ENCODE assay signal across 9 mouse cellular contexts in the genomic region with DNA sequence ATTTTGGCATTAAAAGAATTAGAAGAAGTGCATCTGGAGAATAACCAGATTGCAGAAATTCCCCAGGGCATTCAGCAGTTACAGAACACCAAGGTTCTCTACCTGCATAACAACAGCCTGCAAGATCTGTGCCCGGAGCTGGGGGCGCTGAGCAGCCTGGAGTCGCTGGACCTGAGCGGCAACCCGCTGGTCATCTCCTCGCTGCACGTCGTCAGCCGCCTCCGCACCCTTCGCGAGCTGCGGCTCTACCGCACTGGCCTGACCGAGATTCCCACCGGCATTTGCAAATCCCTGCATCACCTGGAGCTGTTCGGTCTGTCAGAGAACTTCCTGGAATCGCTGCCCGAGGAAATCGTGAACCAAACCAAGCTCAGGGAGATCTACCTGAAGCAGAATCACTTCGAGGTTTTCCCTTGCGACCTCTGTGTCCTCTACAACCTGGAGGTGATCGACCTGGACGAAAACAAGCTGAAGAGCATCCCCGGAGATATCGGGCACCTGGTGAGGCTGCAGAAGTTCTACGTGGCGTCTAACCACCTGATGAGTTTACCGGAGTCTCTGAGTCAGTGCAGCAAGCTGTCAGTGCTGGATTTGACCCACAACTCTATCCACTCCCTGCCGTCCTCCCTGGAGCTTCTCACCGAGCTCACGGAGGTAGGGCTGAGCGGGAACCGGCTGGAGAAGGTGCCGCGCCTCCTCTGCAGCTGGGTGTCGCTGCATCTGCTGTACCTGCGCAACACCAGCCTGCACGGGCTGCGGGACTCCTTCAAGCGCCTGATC. TPM values are rescaled to one million over a fixed set of nuclear protein-coding genes. Genes with fewer than 3 reads are reported as not detected.
DNase-seq lines count a peak whose midpoint lies in the region; ATAC-seq and TF ChIP-seq lines count a peak whose summit lies in the region.
"Had no signal": no experiment of that assay in that cellular context is flagged by ENCODE, and none has a peak within 500 bp of the region (broad histone marks: within the 10 kb centered on the region; RNA-seq: fewer than 3 reads in every experiment).

No protein-coding gene starts in this region.

- peak overlapping the region; percentile 35 for H3K4me3 ChIP-seq in left cerebral cortex, adult 2 months
- H3K4me3 ChIP-seq in forebrain, embryonic 12.5 days (replicated peaks), result peak overlapping the region; percentile 39
- peak overlapping the region; percentile 48 for H3K4me3 ChIP-seq in lung, embryonic 16.5 days (ENCODE audit: low read length)

- H3K9ac ChIP-seq in forebrain, embryonic 12.5 days, result peak overlapping the region; percentile 30; the same call in 1 of the 2 replicates
- peak overlapping the region; percentile 37 for H3K9ac ChIP-seq in lung, embryonic 16.5 days (ENCODE audit: low read length)

- ATAC-seq in forebrain, embryonic 12.5 days (ENCODE audit: low FRiP score), result 0 out of 2 replicates have a peak, but pooled peaks have one; percentile 48
- ATAC-seq in lung, embryonic 16.5 days (ENCODE audit: low read depth), result 0 out of 2 replicates have a peak, but pooled peaks have one; percentile 55

- H3K9me3 ChIP-seq in forebrain, embryonic 12.5 days, result no peaks in the 10 kb centered on the region
- no peaks in the 10 kb centered on the region for H3K9me3 ChIP-seq in lung, embryonic 16.5 days (ENCODE audit: control insufficient read depth, low read length)

- H3K4me1 ChIP-seq in forebrain, embryonic 12.5 days, result peaks cover 18% of the 10 kb centered on the region
- peaks cover 10% of the 10 kb centered on the region; the same call in 1 of the 2 replicates for H3K4me1 ChIP-seq in lung, embryonic 16.5 days (replicated peaks; ENCODE audit: control insufficient read depth, insufficient read depth, low read length)

- intact Hi-C loops in left cerebral cortex, adult 2 months (cut with DNase I), result no loop called here

- TF ChIP-seq CTCF in left cerebral cortex, adult 2 months (IDR thresholded peaks at IDR 0.05), result peak; percentile 4

- no peaks in the 10 kb centered on the region for H3K36me3 ChIP-seq in forebrain, embryonic 12.5 days (replicated peaks)
- no peaks in the 10 kb centered on the region for H3K36me3 ChIP-seq in lung, embryonic 16.5 days (ENCODE audit: control insufficient read depth, insufficient read depth, low read length)

- H3K27me3 ChIP-seq in forebrain, embryonic 12.5 days, result peaks cover 41% of the 10 kb centered on the region
- peaks cover 17% of the 10 kb centered on the region for H3K27me3 ChIP-seq in lung, embryonic 16.5 days (ENCODE audit: control insufficient read depth, insufficient read depth, low read depth, low read length)

- DNase-seq in left cerebral cortex, adult 2 months (ENCODE audit: extremely low spot score in 1 of 2, low spot score in 2 of 2), result peak; percentile 13 to 15
- no peak for DNase-seq in left cerebral cortex, adult 8-10 months (ENCODE audit: low spot score in 2 of 2)
- peak; percentile 6 for DNase-seq in adrenal gland, postnatal 25 days
- peak; percentile 34 to 39 for DNase-seq in kidney, adult 8-10 months
- peak; percentile 19 for DNase-seq in retina, postnatal 7 days (ENCODE audit: low read depth, low spot score)
- no peak for DNase-seq in layer of hippocampus, postnatal 25 days (ENCODE audit: extremely low spot score in 1 of 2, low spot score in 1 of 2)

- H3K27ac ChIP-seq in left cerebral cortex, adult 2 months, result no peak overlapping the region
- H3K27ac ChIP-seq in forebrain, embryonic 12.5 days, result no peak overlapping the region
- no peak overlapping the region for H3K27ac ChIP-seq in lung, embryonic 16.5 days (ENCODE audit: low read length)

- peak overlapping the region; percentile 62 for H3K4me2 ChIP-seq in forebrain, embryonic 12.5 days
- peak overlapping the region; percentile 76 for H3K4me2 ChIP-seq in lung, embryonic 16.5 days (ENCODE audit: low read depth, low read length)

- WGBS in forebrain, embryonic 12.5 days, result under 1% methylated on average over 41 of the region's 41 CpGs
- 1% methylated on average over 41 of the region's 41 CpGs for WGBS in lung, embryonic 16.5 days

RNA-seq across cellular contexts. Expression of a gene that starts 2.6 kb away (rescaled TPM):
- not detected for total RNA-seq in left cerebral cortex, adult 2 months (2021)
- total RNA-seq in left cerebral cortex, adult 8-10 months (2022), result under 1 TPM in 3 of 4 experiments, not detected in 1; 0.19 to 0.60 (median 0.23) TPM
- total RNA-seq in adrenal gland, postnatal 25 days (2021), result not detected in 2 replicates
- 1.5 and 1.9 TPM in 2 replicates for polyA plus RNA-seq in forebrain, embryonic 12.5 days (2016; fragmentation: Nextera tagmentation; extraction: Ambion mirVana)
- 6.4 and 6.7 TPM in 2 replicates for polyA plus RNA-seq in lung, embryonic 16.5 days (2015; fragmentation: Nextera tagmentation; extraction: Ambion mirVana)
- total RNA-seq in layer of hippocampus, postnatal 25 days (2021), result not detected

RNA-seq across cellular contexts. Expression of a gene that starts 5.9 kb away (rescaled TPM):
- total RNA-seq in left cerebral cortex, adult 2 months (2021), result not detected
- total RNA-seq in left cerebral cortex, adult 8-10 months (2022), result not detected
- total RNA-seq in adrenal gland, postnatal 25 days (2021), result not detected in 2 replicates
- polyA plus RNA-seq in forebrain, embryonic 12.5 days (2016; fragmentation: Nextera tagmentation; extraction: Ambion mirVana), result not detected in 2 replicates
- polyA plus RNA-seq in lung, embryonic 16.5 days (2015; fragmentation: Nextera tagmentation; extraction: Ambion mirVana), result not detected in 2 replicates
- total RNA-seq in layer of hippocampus, postnatal 25 days (2021), result not detected
- polyA plus RNA-seq: spleen, adult 2 months had no signal

RNA-seq across cellular contexts. Expression of a gene that starts 48.4 kb away (rescaled TPM):
- 10 to 100 TPM; 15.2 to 16.6 TPM for total RNA-seq in left cerebral cortex, adult 2 months (2021)
- total RNA-seq in left cerebral cortex, adult 8-10 months (2022), result 10 to 100 TPM; 14.5 to 19.6 (median 17.5) TPM
- 24.9 and 25.3 TPM in 2 replicates for total RNA-seq in adrenal gland, postnatal 25 days (2021)
- polyA plus RNA-seq in forebrain, embryonic 12.5 days (2016; fragmentation: Nextera tagmentation; extraction: Ambion mirVana), result 35.1 and 38.1 TPM in 2 replicates
- polyA plus RNA-seq in lung, embryonic 16.5 days (2015; fragmentation: Nextera tagmentation; extraction: Ambion mirVana), result 31.6 and 32.8 TPM in 2 replicates
- 10 to 100 TPM; 17.8 to 18.9 TPM for total RNA-seq in layer of hippocampus, postnatal 25 days (2021)

RNA-seq across cellular contexts. Expression of a gene that starts 49.4 kb away (rescaled TPM):
- not detected for total RNA-seq in left cerebral cortex, adult 2 months (2021)
- total RNA-seq in left cerebral cortex, adult 8-10 months (2022), result not detected
- total RNA-seq in adrenal gland, postnatal 25 days (2021), result not detected in 2 replicates
- polyA plus RNA-seq in forebrain, embryonic 12.5 days (2016; fragmentation: Nextera tagmentation; extraction: Ambion mirVana), result not detected in 2 replicates
- polyA plus RNA-seq in lung, embryonic 16.5 days (2015; fragmentation: Nextera tagmentation; extraction: Ambion mirVana), result 0.49 and 0.55 TPM in 2 replicates
- total RNA-seq in layer of hippocampus, postnatal 25 days (2021), result not detected
- polyA plus RNA-seq: spleen, adult 2 months had no signal

RNA-seq across cellular contexts. Expression of a gene that starts 50.5 kb away (rescaled TPM):
- total RNA-seq in left cerebral cortex, adult 2 months (2021), result 1 to 10 TPM; 1.0 to 1.3 TPM
- total RNA-seq in left cerebral cortex, adult 8-10 months (2022), result 1 to 10 TPM in 2 of 4 experiments, under 1 TPM in 2; 0.95 to 1.9 (median 1.2) TPM
- not detected in 2 replicates for total RNA-seq in adrenal gland, postnatal 25 days (2021)
- polyA plus RNA-seq in forebrain, embryonic 12.5 days (2016; fragmentation: Nextera tagmentation; extraction: Ambion mirVana), result not detected in 2 replicates
- 0.10 TPM in 1 of 2 replicates, not detected in the other for polyA plus RNA-seq in lung, embryonic 16.5 days (2015; fragmentation: Nextera tagmentation; extraction: Ambion mirVana)
- under 1 TPM; 0.49 to 0.79 TPM for total RNA-seq in layer of hippocampus, postnatal 25 days (2021)
- polyA plus RNA-seq: spleen, adult 2 months had no signal

Comparison
In these comparisons a context has a peak if more than half of its experiments do, and no peak if none do; other contexts are left out.
1. DNase-seq: peak in left cerebral cortex, adult 2 months (2 of 2), adrenal gland, postnatal 25 days (single experiment), kidney, adult 8-10 months (2 of 2) and retina, postnatal 7 days (single experiment); none in left cerebral cortex, adult 8-10 months (0 of 2) and layer of hippocampus, postnatal 25 days (0 of 2).
2. Peak in every context shown above with its lines, with median percentiles within 50 percentile points of each other: H3K4me3 ChIP-seq.